Comparison of ENCODE assay signal across 15 mouse cellular contexts in genomic region chr17:8757576-8757975, GRCm38 (mm10).
DNase-seq lines count a peak whose midpoint lies in the region.
"Had no signal": no experiment of that assay in that cellular context is flagged by ENCODE, and none has a peak within 500 bp of the region (broad histone marks: within the 10 kb centered on the region; RNA-seq: fewer than 3 reads in every experiment).

No protein-coding gene starts in this region.

- peak; percentile 92 for DNase-seq in heart, adult 11 months
- no peak for DNase-seq in heart, adult 8-10 months (ENCODE audit: low spot score)
- DNase-seq in NIH3T3 (ENCODE audit: low read depth): peak; percentile 83
- peak; percentile 75 for DNase-seq in adrenal gland, adult 8-10 months
- peak; percentile 29 for DNase-seq in skeletal muscle tissue, adult 2 months (ENCODE audit: low read depth, low spot score)
- no peak for DNase-seq in left cerebral cortex, adult 8-10 months (ENCODE audit: low spot score in 2 of 2)
- no peak for DNase-seq in lung, adult 18-20 months
- DNase-seq: B cell, adult 2 months; cerebellum, adult 9-10 months; heart, postnatal 36 days; kidney, adult 11 months; kidney, postnatal 4 days; left cerebral cortex, postnatal 4 days; right cerebral cortex, adult 18-20 months; right cerebral cortex, postnatal 4 days had no signal

Comparison
In these comparisons a context has a peak if more than half of its experiments do, and no peak if none do; other contexts are left out.
1. DNase-seq: peak in heart, adult 11 months (single experiment), NIH3T3 (single experiment), adrenal gland, adult 8-10 months (single experiment) and skeletal muscle tissue, adult 2 months (single experiment); none in heart, adult 8-10 months (single experiment), left cerebral cortex, adult 8-10 months (0 of 2) and lung, adult 18-20 months (0 of 2).